Mouse (Mus musculus) spleen, postnatal 10 days (tissue): Measurements from ENCODE around the gene Hist1h1c.
"Not testable (repeated sequence)": the region's sequence is repeated elsewhere in the genome, so short reads cannot be mapped to it uniquely, and the experiment has no call there.

ENCODE experiments used
- DNase-seq, 2 experiments: peaks; one replicate each; pipeline ENCODE4 v3.0.0; 2021 to 2022; ENCODE audit warnings: low spot score in 2 of 2

Gene Hist1h1c

GRCm38 (mm10) chr13:23716261-23717042 lies 22.2 kb upstream of the Hist1h1c start:
- no peak for DNase-seq

DNA sequence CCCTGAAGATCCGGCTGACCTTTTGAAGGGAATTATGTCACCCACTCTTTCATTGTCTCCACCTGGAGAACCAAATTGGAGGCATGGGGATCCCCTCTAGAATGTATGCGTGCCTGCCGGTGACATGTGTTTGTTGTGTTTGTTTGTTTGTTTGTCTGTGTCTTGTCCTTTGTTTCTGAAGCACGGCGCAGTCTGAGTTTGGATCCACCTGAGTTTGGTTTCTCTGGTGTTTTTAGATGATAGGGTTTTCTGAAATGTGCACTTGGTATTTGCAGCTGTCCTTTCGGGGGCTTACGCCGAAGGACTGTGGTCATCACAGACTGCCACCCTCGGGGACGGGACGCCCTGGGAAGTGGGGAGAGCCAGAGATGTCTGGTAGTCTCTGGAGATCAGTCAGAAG lies 21.4 kb upstream of the Hist1h1c start:
- no peak for DNase-seq

DNA sequence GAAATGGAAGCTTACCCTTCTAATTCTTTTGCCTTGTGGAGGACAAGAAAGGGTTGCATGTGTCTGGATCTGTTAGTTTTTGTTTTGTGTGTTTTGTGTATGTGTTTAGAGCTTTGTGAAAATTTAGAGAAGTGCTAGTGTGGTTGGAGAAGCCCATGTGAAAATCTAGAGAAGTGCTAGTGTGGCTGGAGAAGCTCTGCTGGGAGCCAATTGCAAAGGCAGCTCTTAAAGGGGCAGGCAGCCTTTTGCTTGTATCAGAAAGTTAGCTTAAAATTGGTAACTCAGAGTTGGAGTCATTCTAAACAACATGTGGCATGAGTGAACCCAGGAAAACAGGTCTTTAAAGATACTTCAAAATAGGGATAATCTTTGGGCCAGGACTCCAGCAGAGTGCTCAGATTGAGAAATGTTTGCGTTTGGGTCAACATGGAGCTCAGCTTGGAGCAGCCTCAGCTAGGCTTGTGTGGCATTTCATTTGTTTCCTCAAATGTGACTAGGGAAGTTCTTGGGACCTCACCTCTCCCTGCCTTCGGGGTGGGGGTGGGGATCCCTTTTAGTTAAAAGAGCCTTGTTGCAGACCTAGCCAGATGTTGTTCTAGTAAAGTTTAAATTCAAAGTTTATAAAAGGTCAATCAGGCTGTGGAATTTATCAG lies 20.9 kb upstream of the Hist1h1c start:
- not testable (repeated sequence) for DNase-seq

DNA sequence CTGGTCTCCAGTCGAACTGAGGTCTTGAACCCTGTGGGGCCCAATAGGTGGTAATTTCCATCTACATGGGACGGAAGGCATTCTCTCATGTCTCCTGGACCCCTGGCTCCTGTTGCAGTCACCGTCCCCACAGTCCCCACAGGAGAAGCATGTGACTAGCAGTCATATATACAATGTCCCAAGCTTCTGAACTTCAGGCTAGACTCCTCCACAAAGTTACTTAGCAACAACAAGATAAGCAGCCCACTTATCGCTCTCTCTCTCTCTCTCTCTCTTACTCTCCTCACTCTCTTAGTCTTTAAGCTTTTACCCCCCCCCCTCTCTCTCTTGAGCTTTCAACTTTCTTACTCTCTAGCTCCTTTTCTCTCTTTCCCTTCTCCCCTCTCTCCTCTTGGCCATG lies 14.4 kb upstream of the Hist1h1c start:
- no peak for DNase-seq

DNA sequence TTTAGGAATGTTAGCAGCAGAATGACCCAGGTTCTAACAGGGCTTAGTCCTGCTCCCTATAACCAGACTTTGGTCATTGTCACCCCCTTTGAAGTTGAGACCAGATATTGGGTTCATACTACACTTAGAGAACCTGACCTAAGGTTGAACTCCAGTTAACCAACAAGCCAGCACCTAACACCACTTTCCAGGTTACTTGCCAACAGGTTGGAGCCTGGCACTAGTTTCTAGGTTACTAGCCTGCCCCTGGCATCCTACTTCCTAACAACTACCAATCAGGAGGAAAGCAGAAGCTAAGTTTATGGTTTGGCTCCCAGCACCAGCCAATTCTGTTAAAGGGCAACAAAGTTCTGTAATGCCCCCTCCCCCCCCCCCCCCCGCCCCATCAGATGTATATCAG lies 13.4 kb upstream of the Hist1h1c start:
- no peak for DNase-seq

GRCm38 (mm10) chr13:23728472-23729191 lies 10.0 kb upstream of the Hist1h1c start:
- peak in 1 of 2 experiments; percentile 3 for DNase-seq

GRCm38 (mm10) chr13:23729192-23729525 lies 9.4 kb upstream of the Hist1h1c start:
- DNase-seq: peak in 1 of 2 experiments; percentile 5

- DNase-seq: peak in 1 of 2 experiments; percentile 3
These were observed 8.9 kb upstream of the Hist1h1c start for GRCm38 (mm10) chr13:23729706-23730105.

GRCm38 (mm10) chr13:23730479-23730878 lies 8.1 kb upstream of the Hist1h1c start:
- DNase-seq: peak in 1 of 2 experiments; percentile 2

- DNase-seq: peak; percentile 16 to 58
These were observed 6.3 kb upstream of the Hist1h1c start for GRCm38 (mm10) chr13:23732156-23732804.

- DNase-seq: peak in 1 of 2 experiments; percentile 9
These were observed 1.5 kb upstream of the Hist1h1c start for GRCm38 (mm10) chr13:23737091-23737490.

DNA sequence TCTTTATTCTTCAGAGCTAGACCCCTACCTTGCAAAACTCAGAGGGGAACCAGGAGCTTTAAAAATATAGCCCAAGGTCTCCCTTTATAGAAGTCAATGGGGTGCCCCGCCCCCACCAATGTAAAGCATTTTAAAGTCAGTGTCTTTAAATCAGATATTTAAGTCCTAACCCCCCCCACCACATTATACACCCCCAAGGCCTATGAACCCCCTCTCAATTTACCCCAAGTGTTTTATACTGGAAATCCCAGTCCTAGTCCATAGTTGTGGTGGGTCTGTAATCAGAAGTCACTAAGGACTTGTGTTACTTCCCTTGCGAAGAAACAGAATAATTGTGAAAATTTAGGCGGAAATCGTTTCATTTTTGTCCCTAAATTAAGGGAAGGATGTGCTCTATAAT lies 567 bp upstream of the Hist1h1c start:
- DNase-seq: peak; percentile 54 to 76

- peak; percentile 92 for DNase-seq
These were observed 687 bp downstream of the Hist1h1c start for GRCm38 (mm10) chr13:23739069-23739921.

DNA sequence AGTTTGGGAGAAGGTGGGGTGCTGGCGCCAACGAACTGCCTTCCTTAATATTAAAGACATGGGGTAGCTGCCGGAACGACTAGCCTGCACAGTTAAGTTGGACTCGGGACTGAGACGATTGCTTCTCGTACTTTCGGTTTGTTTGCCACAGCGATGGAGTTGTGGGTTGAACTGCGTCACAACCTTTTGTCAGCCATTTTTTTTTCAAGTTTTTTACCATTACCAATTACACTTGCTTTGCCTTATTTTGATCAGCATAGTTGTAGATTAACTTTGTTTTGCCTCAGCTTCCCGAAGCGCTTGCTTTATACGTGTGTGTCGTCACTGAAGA lies 1.3 kb downstream of the Hist1h1c start:
- no peak for DNase-seq

DNA sequence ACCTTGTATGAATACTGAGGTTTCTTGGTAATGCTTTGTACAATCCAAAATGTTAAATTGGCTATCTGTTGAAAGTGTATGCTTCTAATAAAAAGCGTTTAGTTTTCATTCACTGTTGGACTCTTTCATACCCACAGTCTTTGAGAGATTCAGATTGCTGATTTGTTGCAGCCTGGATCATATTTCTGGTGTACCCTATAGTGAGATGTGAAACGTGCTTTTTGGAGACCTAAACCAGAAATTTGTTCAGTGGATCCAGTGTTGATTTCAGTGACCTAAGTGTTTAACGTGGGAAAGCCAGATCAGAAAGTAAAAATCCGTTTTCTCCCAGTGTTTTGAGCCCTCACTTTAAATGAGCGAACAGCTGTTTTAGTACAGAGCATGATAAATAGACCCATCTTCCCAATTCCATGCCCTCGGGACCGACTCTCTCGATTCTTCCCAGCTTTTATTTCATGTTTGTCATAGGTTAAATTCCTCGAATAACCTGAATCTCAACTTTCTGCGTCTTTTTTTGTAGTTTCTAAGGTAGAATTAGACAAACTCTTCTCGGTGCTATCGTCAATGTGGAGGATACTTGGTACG lies 1.7 kb downstream of the Hist1h1c start:
- no peak for DNase-seq

DNA sequence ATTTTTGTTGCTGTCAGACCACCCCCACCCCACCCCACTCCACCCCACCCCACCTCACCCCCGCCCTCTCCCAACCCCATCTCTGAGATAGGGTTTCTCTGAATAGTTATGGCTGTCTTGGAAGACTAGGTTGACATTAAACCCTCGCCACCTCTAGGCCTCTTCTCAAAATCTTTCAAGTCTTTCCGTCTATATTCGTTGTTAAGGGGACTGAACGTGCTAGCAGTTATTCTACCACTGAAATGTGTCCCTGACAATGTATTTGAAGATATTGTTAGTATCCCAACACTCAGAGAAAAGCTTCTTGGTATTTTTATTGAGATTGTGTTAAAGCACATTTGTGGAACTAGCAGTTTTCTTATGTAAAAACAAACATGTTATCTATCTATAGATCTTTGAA lies 2.3 kb downstream of the Hist1h1c start:
- peak in 1 of 2 experiments; percentile 4 for DNase-seq

GRCm38 (mm10) chr13:23742007-23742406 lies 3.4 kb downstream of the Hist1h1c start:
- DNase-seq: peak in 1 of 2 experiments; percentile 19

DNA sequence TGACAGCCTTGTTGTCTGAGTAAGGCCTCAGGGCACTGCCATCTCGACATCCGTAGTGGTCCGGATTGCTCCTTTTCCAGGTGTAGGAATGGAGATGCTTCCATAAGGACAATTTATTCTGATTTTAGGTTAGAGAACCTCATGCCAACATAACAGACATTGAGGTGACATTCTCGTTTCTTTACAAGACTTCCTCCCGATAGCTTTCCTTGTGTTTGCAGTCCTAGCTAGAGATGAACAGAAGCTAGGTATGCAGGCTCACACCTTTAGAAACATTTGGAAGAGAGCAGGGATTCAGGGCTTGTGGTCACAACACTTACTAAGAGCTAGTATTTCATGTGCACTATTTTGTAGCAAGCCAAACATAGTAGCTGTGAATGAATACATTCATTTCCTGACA lies 4.6 kb downstream of the Hist1h1c start:
- DNase-seq: peak in 1 of 2 experiments; percentile 9

DNA sequence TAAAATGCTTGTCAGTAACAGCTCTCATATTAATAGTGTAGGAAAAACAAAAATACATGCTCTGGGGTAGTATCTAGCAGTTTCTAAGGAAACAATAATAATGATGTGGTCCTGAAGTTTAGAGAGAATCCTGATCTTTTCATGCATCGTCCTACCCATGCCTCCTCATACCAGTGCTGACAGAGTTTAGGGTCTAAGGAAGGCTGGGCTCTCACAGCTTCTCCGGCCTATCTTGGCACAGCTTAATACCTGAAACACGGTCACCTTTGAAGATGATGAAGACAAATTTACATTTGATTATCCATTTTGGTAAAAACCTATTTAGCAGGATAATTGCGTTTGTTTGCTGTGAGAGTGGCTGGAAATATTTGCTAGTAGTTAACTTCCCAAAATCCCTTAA lies 5.4 kb downstream of the Hist1h1c start:
- DNase-seq: no peak

DNA sequence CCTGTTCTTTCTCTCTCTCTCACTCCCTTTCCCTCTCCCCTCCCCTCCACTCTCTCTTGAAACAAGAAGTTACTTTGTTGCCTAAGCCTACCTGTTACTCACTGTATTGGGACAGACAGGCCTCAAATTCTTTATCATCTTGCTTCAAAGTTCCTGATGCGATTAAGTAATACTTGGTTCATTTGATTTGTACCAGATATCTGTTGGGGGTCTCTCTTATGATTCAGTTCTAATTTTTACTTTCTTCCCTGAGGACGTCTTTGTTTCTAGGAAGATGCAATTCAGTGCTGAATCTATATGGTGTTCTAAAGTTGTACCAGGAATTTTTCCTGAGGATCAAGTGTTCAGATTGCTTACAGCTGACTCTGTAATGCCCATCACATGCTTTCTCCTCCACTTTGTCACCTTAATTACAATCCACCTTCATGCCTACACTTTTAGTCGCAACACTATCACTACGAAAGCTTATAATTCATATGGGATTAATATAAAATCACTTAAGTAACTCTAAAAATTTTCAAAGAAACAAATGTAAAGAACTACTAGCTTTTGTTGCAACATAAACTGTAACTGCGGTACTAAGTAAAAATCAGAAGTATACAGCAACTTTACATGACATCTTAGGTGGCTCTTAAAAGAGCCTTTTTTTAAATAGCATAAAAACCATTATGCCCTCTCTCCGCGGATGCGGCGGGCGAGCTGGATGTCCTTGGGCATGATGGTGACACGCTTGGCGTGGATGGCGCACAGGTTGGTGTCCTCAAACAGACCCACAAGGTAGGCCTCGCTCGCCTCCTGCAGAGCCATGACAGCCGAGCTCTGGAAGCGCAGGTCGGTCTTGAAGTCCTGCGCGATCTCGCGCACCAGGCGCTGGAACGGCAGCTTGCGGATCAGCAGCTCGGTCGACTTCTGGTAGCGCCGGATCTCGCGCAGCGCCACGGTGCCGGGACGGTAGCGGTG lies 6.1 kb downstream of the Hist1h1c start:
- peak in 1 of 2 experiments; percentile 49 for DNase-seq
